Mouse (Mus musculus): Measurements from ENCODE around the gene Fam107b. TPM values are rescaled to one million over a fixed set of nuclear protein-coding genes. Genes with fewer than 3 reads are reported as not detected.

Fam107b gene
- total RNA-seq, 2 experiments from 2014 or later = 6.4 to 11.9 TPM

GRCm38 (mm10) chr2:3602599-3602998, 32.3 kb downstream of the Fam107b start:
- DNase-seq (ENCODE audit: low spot score in 2 of 2) = no peak
- intact Hi-C loops (cut with DNase I) = no loop called here

- DNase-seq (ENCODE audit: low spot score in 2 of 2) = no peak
- intact Hi-C loops (cut with DNase I) = no loop called here
These were observed 32.9 kb downstream of the Fam107b start for GRCm38 (mm10) chr2:3603181-3603580.

- intact Hi-C loops (cut with DNase I) = no loop called here
- no peak for DNase-seq (ENCODE audit: low spot score in 2 of 2)
These were observed 38.9 kb downstream of the Fam107b start for GRCm38 (mm10) chr2:3608868-3609854.

- no peak for DNase-seq (ENCODE audit: low spot score in 2 of 2)
- intact Hi-C loops (cut with DNase I) = no loop called here
These were observed 48.2 kb downstream of the Fam107b start for GRCm38 (mm10) chr2:3618446-3618845.

- DNase-seq (ENCODE audit: low spot score in 2 of 2) = no peak
- intact Hi-C loops (cut with DNase I) = no loop called here
These were observed 51.3 kb downstream of the Fam107b start for GRCm38 (mm10) chr2:3621568-3621967.

GRCm38 (mm10) chr2:3622158-3622557, 51.9 kb downstream of the Fam107b start:
- intact Hi-C loops (cut with DNase I) = no loop called here
- no peak for DNase-seq (ENCODE audit: low spot score in 2 of 2)

GRCm38 (mm10) chr2:3623207-3623980, 53.1 kb downstream of the Fam107b start:
- no peak for DNase-seq (ENCODE audit: low spot score in 2 of 2)
- intact Hi-C loops (cut with DNase I) = no loop called here

GRCm38 (mm10) chr2:3623981-3624584, 53.8 kb downstream of the Fam107b start:
- intact Hi-C loops (cut with DNase I) = no loop called here
- no peak for DNase-seq (ENCODE audit: low spot score in 2 of 2)

GRCm38 (mm10) chr2:3629096-3629495, 58.8 kb downstream of the Fam107b start:
- no peak for DNase-seq (ENCODE audit: low spot score in 2 of 2)
- intact Hi-C loops (cut with DNase I) = no loop called here

GRCm38 (mm10) chr2:3629741-3630140, 59.5 kb downstream of the Fam107b start:
- no peak for DNase-seq (ENCODE audit: low spot score in 2 of 2)

GRCm38 (mm10) chr2:3630769-3631477, 60.6 kb downstream of the Fam107b start:
- no peak for DNase-seq (ENCODE audit: low spot score in 2 of 2)
- intact Hi-C loops (cut with DNase I) = no loop called here

More at GRCm38 (mm10) chr2:3629741-3630140, 59.5 kb downstream of the Fam107b start:
- intact Hi-C loops (cut with DNase I) = no loop called here

- DNase-seq (ENCODE audit: low spot score in 2 of 2) = no peak
These were observed 62.8 kb downstream of the Fam107b start for GRCm38 (mm10) chr2:3633137-3633536.

GRCm38 (mm10) chr2:3636771-3637170, 66.5 kb downstream of the Fam107b start:
- no peak for DNase-seq (ENCODE audit: low spot score in 2 of 2)
- intact Hi-C loops (cut with DNase I) = no loop called here

More at GRCm38 (mm10) chr2:3633137-3633536, 62.8 kb downstream of the Fam107b start:
- intact Hi-C loops (cut with DNase I) = no loop called here

- no peak for DNase-seq (ENCODE audit: low spot score in 2 of 2)
These were observed 70.9 kb downstream of the Fam107b start for GRCm38 (mm10) chr2:3641001-3641770.

GRCm38 (mm10) chr2:3642949-3643348, 72.7 kb downstream of the Fam107b start:
- no peak for DNase-seq (ENCODE audit: low spot score in 2 of 2)

More at GRCm38 (mm10) chr2:3641001-3641770, 70.9 kb downstream of the Fam107b start:
- intact Hi-C loops (cut with DNase I) = no loop called here

GRCm38 (mm10) chr2:3645741-3646140, 75.5 kb downstream of the Fam107b start:
- intact Hi-C loops (cut with DNase I) = no loop called here
- DNase-seq (ENCODE audit: low spot score in 2 of 2) = no peak

More at GRCm38 (mm10) chr2:3642949-3643348, 72.7 kb downstream of the Fam107b start:
- intact Hi-C loops (cut with DNase I) = no loop called here

- intact Hi-C loops (cut with DNase I) = no loop called here
- DNase-seq (ENCODE audit: low spot score in 2 of 2) = no peak
These were observed 78.9 kb downstream of the Fam107b start for GRCm38 (mm10) chr2:3649171-3649570.

GRCm38 (mm10) chr2:3654606-3655005, 84.3 kb downstream of the Fam107b start:
- intact Hi-C loops (cut with DNase I) = no loop called here
- no peak for DNase-seq (ENCODE audit: low spot score in 2 of 2)

GRCm38 (mm10) chr2:3656091-3656490, 85.8 kb downstream of the Fam107b start:
- intact Hi-C loops (cut with DNase I) = no loop called here
- no peak for DNase-seq (ENCODE audit: low spot score in 2 of 2)

Measured in left cerebral cortex, postnatal 36 days (tissue).